Mouse (Mus musculus): ENCODE measurements around the gene Iqcd. TPM values are rescaled to one million over a fixed set of nuclear protein-coding genes. Genes with fewer than 3 reads are reported as not detected.

Gene Iqcd
- polyA plus RNA-seq, 1 experiment, result 0.91 TPM

DNA sequence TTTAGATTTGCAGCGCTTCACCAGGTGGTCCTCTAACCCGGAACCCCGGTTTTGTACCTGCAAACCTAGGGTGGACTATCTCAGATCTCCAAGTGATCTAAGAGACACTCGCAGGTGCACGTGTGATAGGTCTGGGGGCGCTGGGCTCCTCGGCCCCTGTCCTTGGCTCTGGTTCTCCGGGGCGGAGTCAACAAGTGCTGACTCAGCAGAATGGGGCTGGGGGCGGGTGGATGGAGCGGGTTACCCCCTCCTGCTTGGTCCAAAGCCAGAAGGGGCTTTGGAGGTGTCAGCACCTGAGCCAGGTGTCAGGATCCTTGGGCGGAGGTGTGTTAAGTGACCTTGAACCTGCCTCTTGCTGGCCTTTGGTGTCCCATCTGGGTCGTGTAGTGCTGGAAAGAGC, 61.1 kb downstream of the Iqcd start:
- peaks cover 63% of the 10 kb centered on the region for H3K27me3 ChIP-seq (ENCODE audit: control insufficient read depth, insufficient read depth, insufficient read length)
- TF ChIP-seq TCF3 (IDR thresholded peaks at IDR 0.05; ENCODE audit: insufficient read length, low read depth), result no peak
- no peak for TF ChIP-seq TCF12 (IDR thresholded peaks at IDR 0.05; ENCODE audit: insufficient read depth, poor library complexity, severe bottlenecking)
- no peak for TF ChIP-seq USF1 (IDR thresholded peaks at IDR 0.05; ENCODE audit: low read depth)
- no peak for TF ChIP-seq MYOD1 (IDR thresholded peaks at IDR 0.05; ENCODE audit: control insufficient read depth in 1 of 3, insufficient read length in 2 of 3, low read depth in 2 of 3)
- no peak for TF ChIP-seq SRF (IDR thresholded peaks at IDR 0.05; ENCODE audit: control insufficient read depth, insufficient read length, low read depth)
- TF ChIP-seq REST (IDR thresholded peaks at IDR 0.05; ENCODE audit: insufficient read depth, insufficient read length), result no peak
- TF ChIP-seq POLR2A (IDR thresholded peaks at IDR 0.05; ENCODE audit: insufficient read length, low read depth), result no peak
- no peak for TF ChIP-seq CEBPB (IDR thresholded peaks at IDR 0.05; ENCODE audit: insufficient read depth, poor library complexity, severe bottlenecking)
- TF ChIP-seq E2F4 (IDR thresholded peaks at IDR 0.05; ENCODE audit: insufficient read depth), result no peak
- TF ChIP-seq MAX (IDR thresholded peaks at IDR 0.05; ENCODE audit: low read depth), result no peak
- no peak for TF ChIP-seq POLR2AphosphoS2 (IDR thresholded peaks at IDR 0.05; ENCODE audit: insufficient read length, low read depth)
- TF ChIP-seq MYOG (IDR thresholded peaks at IDR 0.05; ENCODE audit: control insufficient read depth in 1 of 3, insufficient read depth in 1 of 3, insufficient read length in 2 of 3, low read depth in 2 of 3), result no peak
- no peak overlapping the region for H3K4me3 ChIP-seq
- H3K79me2 ChIP-seq (ENCODE audit: control insufficient read depth, insufficient read depth), result no peaks in the 10 kb centered on the region
- H3ac ChIP-seq (ENCODE audit: control insufficient read depth, insufficient read length), result no peak overlapping the region
- no peak overlapping the region for H3K4me2 ChIP-seq (ENCODE audit: low read depth)
- no peaks in the 10 kb centered on the region for H3K36me3 ChIP-seq (ENCODE audit: control insufficient read depth, insufficient read depth)

DNA sequence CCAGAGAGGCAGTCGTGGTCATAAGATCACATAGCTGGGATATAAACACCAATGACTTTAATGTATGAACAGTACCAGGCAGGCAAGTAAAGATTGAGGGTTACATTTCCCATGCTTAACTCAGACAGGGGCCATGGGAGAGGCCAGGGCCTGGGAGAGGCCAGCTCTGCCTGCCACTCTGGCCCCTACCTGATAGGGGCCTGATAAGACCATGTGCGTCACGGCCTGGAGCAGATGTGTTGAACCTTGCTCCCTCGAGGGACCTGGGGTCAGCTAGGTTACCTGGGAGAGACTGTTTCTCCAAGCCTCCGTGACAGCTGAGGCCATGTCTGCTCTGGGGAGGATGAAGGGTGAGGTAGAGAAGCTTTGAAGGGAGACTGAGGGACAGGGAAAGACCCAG, 62.4 kb downstream of the Iqcd start:
- no peak overlapping the region for H3K4me3 ChIP-seq
- no peak overlapping the region for H3ac ChIP-seq (ENCODE audit: control insufficient read depth, insufficient read length)
- TF ChIP-seq USF1 (IDR thresholded peaks at IDR 0.05; ENCODE audit: low read depth) (no peak), REST (IDR thresholded peaks at IDR 0.05; ENCODE audit: insufficient read depth, insufficient read length) (no peak), POLR2AphosphoS2 (IDR thresholded peaks at IDR 0.05; ENCODE audit: insufficient read length, low read depth) (no peak), TCF3 (IDR thresholded peaks at IDR 0.05; ENCODE audit: insufficient read length, low read depth) (no peak), POLR2A (IDR thresholded peaks at IDR 0.05; ENCODE audit: insufficient read length, low read depth) (no peak), MYOG (IDR thresholded peaks at IDR 0.05; ENCODE audit: control insufficient read depth in 1 of 3, insufficient read depth in 1 of 3, insufficient read length in 2 of 3, low read depth in 2 of 3) (no peak), MYOD1 (IDR thresholded peaks at IDR 0.05; ENCODE audit: control insufficient read depth in 1 of 3, insufficient read length in 2 of 3, low read depth in 2 of 3) (no peak), E2F4 (IDR thresholded peaks at IDR 0.05; ENCODE audit: insufficient read depth) (no peak), MAX (IDR thresholded peaks at IDR 0.05; ENCODE audit: low read depth) (no peak), SRF (IDR thresholded peaks at IDR 0.05; ENCODE audit: control insufficient read depth, insufficient read length, low read depth) (no peak), TCF12 (IDR thresholded peaks at IDR 0.05; ENCODE audit: insufficient read depth, poor library complexity, severe bottlenecking) (no peak), CEBPB (IDR thresholded peaks at IDR 0.05; ENCODE audit: insufficient read depth, poor library complexity, severe bottlenecking) (no peak)
- peaks cover 67% of the 10 kb centered on the region for H3K27me3 ChIP-seq (ENCODE audit: control insufficient read depth, insufficient read depth, insufficient read length)
- H3K4me2 ChIP-seq (ENCODE audit: low read depth), result no peak overlapping the region
- no peaks in the 10 kb centered on the region for H3K79me2 ChIP-seq (ENCODE audit: control insufficient read depth, insufficient read depth)
- H3K36me3 ChIP-seq (ENCODE audit: control insufficient read depth, insufficient read depth), result no peaks in the 10 kb centered on the region

DNA sequence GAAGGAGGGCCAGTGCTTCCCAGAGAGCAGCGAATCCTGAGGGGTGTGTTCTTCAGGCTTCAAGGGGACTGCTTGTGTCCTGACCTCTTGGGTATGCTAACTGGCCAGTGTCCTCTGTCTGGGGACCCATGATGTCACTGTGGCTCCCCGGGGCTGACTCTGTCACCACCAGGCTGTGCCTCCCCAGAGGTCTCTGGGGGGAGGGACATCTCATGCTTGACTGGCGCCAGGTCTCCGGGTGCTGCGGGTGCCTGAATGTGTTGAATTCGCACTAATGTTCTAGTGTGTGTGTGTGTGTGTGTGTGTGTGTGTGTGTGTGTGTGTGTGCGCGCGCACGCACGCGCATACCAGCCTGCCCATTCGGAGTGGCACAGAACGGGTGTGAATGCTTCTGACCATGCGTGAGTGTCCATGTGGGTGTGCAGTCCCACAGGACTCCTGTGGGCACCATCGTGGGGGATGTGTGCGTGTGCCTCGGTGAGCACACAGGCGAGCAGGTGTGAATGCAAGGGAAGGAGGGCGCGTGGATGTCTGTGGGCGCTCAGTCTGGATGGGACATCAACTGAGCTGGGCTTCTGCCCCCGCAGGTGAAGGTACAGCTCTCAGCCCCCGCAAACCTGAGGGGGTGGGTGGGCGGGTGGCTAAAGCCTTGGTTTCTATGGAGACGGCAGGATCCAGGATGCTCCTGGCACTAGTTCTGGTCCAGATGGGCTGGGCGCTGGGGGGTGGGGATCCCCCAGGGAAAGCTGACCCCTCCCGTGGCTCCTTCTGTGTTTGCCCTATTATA, 64.3 kb downstream of the Iqcd start:
- no peak overlapping the region for H3ac ChIP-seq (ENCODE audit: control insufficient read depth, insufficient read length)
- no peaks in the 10 kb centered on the region for H3K36me3 ChIP-seq (ENCODE audit: control insufficient read depth, insufficient read depth)
- peaks cover 69% of the 10 kb centered on the region for H3K27me3 ChIP-seq (ENCODE audit: control insufficient read depth, insufficient read depth, insufficient read length)
- TF ChIP-seq TCF12 (IDR thresholded peaks at IDR 0.05; ENCODE audit: insufficient read depth, poor library complexity, severe bottlenecking) (no peak), MAX (IDR thresholded peaks at IDR 0.05; ENCODE audit: low read depth) (no peak), E2F4 (IDR thresholded peaks at IDR 0.05; ENCODE audit: insufficient read depth) (no peak), POLR2AphosphoS2 (IDR thresholded peaks at IDR 0.05; ENCODE audit: insufficient read length, low read depth) (no peak), POLR2A (IDR thresholded peaks at IDR 0.05; ENCODE audit: insufficient read length, low read depth) (no peak), SRF (IDR thresholded peaks at IDR 0.05; ENCODE audit: control insufficient read depth, insufficient read length, low read depth) (no peak), REST (IDR thresholded peaks at IDR 0.05; ENCODE audit: insufficient read depth, insufficient read length) (no peak), USF1 (IDR thresholded peaks at IDR 0.05; ENCODE audit: low read depth) (no peak), MYOG (IDR thresholded peaks at IDR 0.05; ENCODE audit: control insufficient read depth in 1 of 3, insufficient read depth in 1 of 3, insufficient read length in 2 of 3, low read depth in 2 of 3) (no peak)
- H3K4me2 ChIP-seq (ENCODE audit: low read depth), result no peak overlapping the region
- H3K4me3 ChIP-seq, result no peak overlapping the region
- H3K79me2 ChIP-seq (ENCODE audit: control insufficient read depth, insufficient read depth), result no peaks in the 10 kb centered on the region

DNA sequence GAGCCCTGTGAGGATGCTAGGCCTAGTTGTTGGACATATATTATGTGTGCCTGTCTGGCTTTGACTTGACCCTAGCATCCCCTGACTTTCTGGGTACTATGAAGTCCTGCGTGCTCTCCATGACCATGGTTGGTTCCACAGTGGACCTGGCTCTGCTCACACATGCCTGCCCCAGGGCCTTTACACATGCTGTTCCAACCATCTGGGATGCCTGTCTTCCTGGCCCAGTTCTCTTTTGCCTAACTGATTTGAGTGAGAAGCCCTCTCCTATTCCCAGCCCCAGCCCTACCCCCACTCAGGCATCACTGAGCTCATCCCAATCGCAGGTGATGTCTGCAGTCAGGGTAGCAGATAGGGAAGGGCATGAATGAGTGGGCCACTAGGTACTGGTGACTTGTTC, 65.1 kb downstream of the Iqcd start:
- H3K4me3 ChIP-seq, result no peak overlapping the region
- no peaks in the 10 kb centered on the region for H3K36me3 ChIP-seq (ENCODE audit: control insufficient read depth, insufficient read depth)
- no peaks in the 10 kb centered on the region for H3K79me2 ChIP-seq (ENCODE audit: control insufficient read depth, insufficient read depth)
- peaks cover 71% of the 10 kb centered on the region for H3K27me3 ChIP-seq (ENCODE audit: control insufficient read depth, insufficient read depth, insufficient read length)
- H3K4me2 ChIP-seq (ENCODE audit: low read depth), result no peak overlapping the region
- H3ac ChIP-seq (ENCODE audit: control insufficient read depth, insufficient read length), result no peak overlapping the region
- no peak for TF ChIP-seq MYOD1 (IDR thresholded peaks at IDR 0.05; ENCODE audit: control insufficient read depth in 1 of 3, insufficient read length in 2 of 3, low read depth in 2 of 3)
- no peak for TF ChIP-seq SRF (IDR thresholded peaks at IDR 0.05; ENCODE audit: control insufficient read depth, insufficient read length, low read depth)
- no peak for TF ChIP-seq E2F4 (IDR thresholded peaks at IDR 0.05; ENCODE audit: insufficient read depth)
- TF ChIP-seq POLR2A (IDR thresholded peaks at IDR 0.05; ENCODE audit: insufficient read length, low read depth), result no peak
- no peak for TF ChIP-seq MAX (IDR thresholded peaks at IDR 0.05; ENCODE audit: low read depth)
- TF ChIP-seq USF1 (IDR thresholded peaks at IDR 0.05; ENCODE audit: low read depth), result no peak
- TF ChIP-seq REST (IDR thresholded peaks at IDR 0.05; ENCODE audit: insufficient read depth, insufficient read length), result no peak
- no peak for TF ChIP-seq MYOG (IDR thresholded peaks at IDR 0.05; ENCODE audit: control insufficient read depth in 1 of 3, insufficient read depth in 1 of 3, insufficient read length in 2 of 3, low read depth in 2 of 3)
- no peak for TF ChIP-seq CEBPB (IDR thresholded peaks at IDR 0.05; ENCODE audit: insufficient read depth, poor library complexity, severe bottlenecking)
- TF ChIP-seq TCF12 (IDR thresholded peaks at IDR 0.05; ENCODE audit: insufficient read depth, poor library complexity, severe bottlenecking), result no peak
- no peak for TF ChIP-seq TCF3 (IDR thresholded peaks at IDR 0.05; ENCODE audit: insufficient read length, low read depth)
- TF ChIP-seq POLR2AphosphoS2 (IDR thresholded peaks at IDR 0.05; ENCODE audit: insufficient read length, low read depth), result no peak
